Mouse (Mus musculus): ENCODE measurements at regions not wholly inside any gene's neighbourhood (a gene's known extent, or its start where the extent isn't known, plus 50 kb on each side); places are given as distances from the start of the nearest gene placed in this dataset.

DNA sequence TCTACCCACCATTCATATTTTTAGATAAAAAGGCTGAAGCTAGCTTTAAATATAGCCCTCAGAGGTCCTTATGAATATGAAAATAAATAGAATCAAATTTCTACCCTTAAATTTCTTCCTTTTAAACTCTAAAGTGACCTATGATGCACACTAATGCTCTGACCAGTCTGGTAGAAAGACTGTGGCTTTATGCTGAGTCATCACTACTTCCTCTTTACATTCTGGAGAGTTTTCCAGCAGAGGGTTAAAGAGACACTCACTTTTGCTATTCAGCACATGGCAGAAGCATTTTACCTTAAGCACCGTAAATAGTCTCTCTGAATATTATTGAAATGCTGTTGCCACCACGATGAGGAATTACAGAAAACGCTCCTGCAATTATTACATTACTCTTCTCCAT lies 62.6 kb upstream of the Atp5g3 start:
- TF ChIP-seq CTCF (IDR thresholded peaks at IDR 0.05; ENCODE audit: low read depth) (no peak), EP300 (IDR thresholded peaks at IDR 0.05; ENCODE audit: low read depth) (no peak)

Measured in heart, postnatal 0 days (tissue).